Mouse (Mus musculus) monocyte, adult 5-6 weeks (primary cell): ENCODE results near the gene Mpp4. TPM values are rescaled to one million over a fixed set of nuclear protein-coding genes. Genes with fewer than 3 reads are reported as not detected.

ENCODE experiments used
- ATAC-seq: fragments of 153-309, 156-312 bp; replicated peaks from 2 replicates; pipeline ENCODE4 v1.8.0; 2017; ENCODE audit warnings: mild to moderate bottlenecking; ENCODE audit not compliant: low TSS enrichment, insufficient number of reproducible peaks, severe bottlenecking, poor library complexity, low FRiP score
- total RNA-seq: library from RNA; stranded (forward); fragments of 200-1000, 200-491, 200-594 nt; gene quantifications from 3 replicates; pipeline ENCODE4 v1.2.3, GENCODE M21; 2017

The Mpp4 gene
- total RNA-seq, 1 experiment from 2014 or later = 0.38 TPM

GRCm38 (mm10) chr1:59170290-59170689 lies 7.1 kb upstream of the Mpp4 start:
- ATAC-seq = no peak

DNA sequence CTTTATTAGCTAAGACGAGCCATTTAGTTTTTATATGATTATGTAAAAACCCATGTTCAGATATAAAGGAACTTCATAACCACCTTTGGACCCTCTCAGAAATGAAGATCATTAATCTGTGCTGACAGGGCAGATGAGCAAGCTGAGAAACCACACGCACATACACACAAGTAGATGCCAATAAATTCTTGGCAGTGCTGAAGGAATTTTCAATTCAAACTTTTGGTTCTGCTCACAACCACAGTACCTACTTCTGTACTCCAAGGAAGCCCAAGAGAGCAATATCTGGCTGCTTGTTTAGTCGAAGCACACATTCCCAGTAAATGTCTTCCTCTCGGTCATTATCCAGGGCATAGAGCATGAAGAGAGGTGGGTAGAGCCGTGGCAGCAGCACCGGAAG lies 6.4 kb upstream of the Mpp4 start:
- ATAC-seq = no peak

DNA sequence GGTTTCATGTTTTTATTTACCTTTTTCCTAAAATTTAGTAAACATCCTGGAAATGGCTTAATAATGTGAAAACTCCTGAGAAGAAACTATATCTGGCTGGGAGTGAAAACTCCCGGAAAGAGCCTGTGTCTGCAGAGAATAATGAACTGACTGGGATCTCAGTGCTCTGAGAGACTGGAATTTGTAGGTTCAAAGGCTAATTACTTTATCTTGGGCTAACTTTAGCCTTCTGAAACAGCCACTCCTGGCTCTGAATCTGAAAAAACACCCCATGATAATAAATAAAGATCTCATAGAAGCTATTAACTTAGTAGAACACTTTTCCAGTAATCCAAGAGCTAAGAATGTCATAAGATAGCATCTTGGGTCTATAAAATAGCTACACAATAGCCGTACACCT lies 5.4 kb upstream of the Mpp4 start:
- no peak for ATAC-seq

DNA sequence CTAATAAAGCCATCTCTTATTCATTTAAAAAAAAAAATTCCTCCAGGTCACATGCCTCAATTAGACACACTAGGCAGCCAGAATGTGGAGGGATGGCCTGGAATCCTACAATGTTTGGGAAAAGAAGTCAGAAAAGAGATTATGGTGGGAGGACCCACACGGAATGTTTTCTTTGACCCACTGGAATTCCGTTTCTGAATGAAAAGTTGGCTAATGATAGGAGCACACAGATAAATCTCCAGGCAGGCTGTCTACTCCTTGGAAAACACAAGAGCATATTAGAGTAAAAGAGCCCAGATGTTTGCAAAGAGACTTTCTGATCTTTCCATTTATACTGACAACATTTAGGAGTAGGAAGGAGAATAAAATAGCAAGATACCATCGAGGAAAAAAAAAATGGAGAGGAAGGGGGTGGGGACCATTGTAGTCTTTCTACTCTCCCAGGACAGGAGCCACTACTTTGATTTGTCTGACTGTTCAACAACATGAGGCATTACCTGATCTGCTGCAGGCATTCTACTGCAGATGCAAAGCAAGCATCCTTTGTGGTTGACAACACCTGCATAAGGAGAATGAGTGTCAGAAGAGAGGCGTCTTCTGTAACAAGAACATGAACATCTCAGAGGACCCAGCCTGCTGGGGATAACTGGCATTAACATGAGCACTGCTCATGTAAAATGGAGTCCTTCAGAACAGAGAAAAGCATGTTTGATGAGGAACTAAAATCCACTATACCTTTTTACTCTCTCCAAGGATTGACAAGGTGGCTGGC lies 4.7 kb upstream of the Mpp4 start:
- ATAC-seq = no peak

GRCm38 (mm10) chr1:59166232-59166905 lies 3.2 kb upstream of the Mpp4 start:
- ATAC-seq = no peak

- ATAC-seq = no peak
Measured at GRCm38 (mm10) chr1:59163918-59164317, 729 bp upstream of the Mpp4 start.

- no peak for ATAC-seq
Measured at GRCm38 (mm10) chr1:59162309-59163024, 722 bp downstream of the Mpp4 start.

DNA sequence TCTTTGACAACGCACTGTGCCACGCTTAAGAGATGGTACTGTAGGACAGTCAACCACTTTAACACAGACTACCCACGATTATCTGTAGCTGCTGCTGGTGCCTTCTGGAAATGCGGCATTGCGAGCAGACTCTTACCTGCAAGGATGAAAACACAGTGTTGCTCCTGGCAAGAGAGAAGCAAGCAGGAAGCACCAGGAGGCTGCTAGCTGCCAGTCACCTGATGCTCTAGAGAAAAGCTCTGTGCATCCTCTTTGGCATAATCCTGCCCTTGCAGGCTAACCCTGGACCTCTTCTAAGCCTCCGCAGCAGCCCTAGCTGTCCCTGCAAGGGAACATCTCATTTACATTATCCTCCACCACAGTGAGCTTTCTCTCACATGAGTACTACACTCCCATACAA lies 1.8 kb downstream of the Mpp4 start:
- ATAC-seq = no peak

DNA sequence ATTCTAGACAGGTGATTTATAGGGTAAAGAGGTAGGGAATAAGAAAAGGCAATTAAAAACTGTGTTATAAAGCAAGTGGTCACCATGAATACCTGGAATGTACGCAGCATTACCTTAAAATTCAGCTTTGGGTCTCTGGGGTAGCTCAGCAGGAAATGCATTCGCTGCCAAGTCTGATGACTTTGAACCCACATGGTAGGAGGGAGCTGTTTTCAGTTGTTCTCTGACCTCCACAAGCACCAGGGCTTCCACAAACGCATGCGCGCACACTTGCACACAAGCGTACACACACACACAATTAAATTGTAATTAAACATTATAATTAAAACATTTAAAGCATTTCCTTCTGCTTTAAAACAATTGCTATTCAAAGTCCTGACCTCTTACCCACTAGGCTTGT lies 2.3 kb downstream of the Mpp4 start:
- no peak for ATAC-seq

GRCm38 (mm10) chr1:59159136-59159535 lies 4.1 kb downstream of the Mpp4 start:
- ATAC-seq = no peak

DNA sequence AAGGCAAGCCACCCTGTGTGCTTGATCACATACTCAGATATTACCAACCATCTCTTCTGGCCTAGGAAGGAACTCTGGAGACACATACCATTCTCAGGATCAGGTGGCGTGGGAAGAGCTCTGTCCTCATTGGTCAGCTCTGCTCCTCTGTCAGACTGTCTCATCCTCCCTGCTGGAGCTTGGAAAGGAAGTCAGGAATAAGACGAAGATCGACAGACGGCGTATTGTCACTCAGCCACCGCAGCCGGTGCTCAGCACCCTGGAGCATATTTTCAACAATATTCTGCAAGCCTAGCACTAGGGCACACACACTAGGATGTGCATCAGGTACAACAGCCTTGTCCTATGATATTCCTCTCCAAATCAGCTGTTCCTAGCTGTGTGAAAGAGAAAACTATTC lies 4.7 kb downstream of the Mpp4 start:
- ATAC-seq = no peak

DNA sequence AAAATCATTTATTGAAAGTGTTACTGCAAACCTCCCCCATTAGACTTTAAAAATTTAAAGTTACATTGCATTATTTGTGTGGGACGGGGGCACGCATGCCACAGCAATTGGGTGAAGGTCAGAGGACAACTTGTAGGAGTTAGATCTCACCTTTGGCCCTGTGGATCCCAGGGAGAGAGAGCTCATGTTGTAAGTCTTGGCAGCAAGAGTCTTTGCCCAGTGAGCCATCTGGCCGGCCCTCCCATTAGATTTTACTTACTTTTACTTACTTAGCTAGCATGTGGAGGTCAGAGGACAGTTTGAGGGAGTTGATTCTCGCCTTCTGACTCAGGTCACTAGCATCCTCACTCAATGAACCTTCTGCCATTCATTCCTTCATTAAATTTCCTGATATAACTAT lies 5.3 kb downstream of the Mpp4 start:
- no peak for ATAC-seq

GRCm38 (mm10) chr1:59152346-59152745 lies 10.8 kb downstream of the Mpp4 start:
- ATAC-seq = no peak

DNA sequence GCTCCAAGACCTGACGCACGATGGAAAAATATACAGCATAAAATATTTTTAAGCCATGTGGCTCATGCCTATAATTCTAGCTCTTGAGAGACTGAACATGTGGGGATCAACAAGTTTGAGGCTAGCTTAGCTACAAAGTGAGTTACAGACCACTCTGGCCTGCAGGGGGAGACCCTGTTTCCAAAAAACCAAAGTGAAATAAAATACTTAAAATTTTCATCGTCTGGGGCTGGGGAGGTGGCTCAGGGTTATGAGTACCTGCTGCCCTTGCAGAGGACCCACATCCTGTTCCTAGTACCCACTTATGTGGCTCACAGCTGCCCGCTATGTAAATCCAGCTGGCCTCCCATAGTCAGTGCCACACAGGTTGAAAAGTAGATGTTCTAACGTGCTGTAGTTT lies 12.6 kb downstream of the Mpp4 start:
- ATAC-seq = no peak

GRCm38 (mm10) chr1:59144543-59144942 lies 18.6 kb downstream of the Mpp4 start:
- ATAC-seq = no peak; the same call in 1 of the 2 replicates

- peak; percentile 83 for ATAC-seq
Measured at GRCm38 (mm10) chr1:59142809-59143208, 20.4 kb downstream of the Mpp4 start.

- ATAC-seq = no peak
Measured at GRCm38 (mm10) chr1:59134419-59134818, 28.8 kb downstream of the Mpp4 start.

GRCm38 (mm10) chr1:59128879-59129278 lies 34.3 kb downstream of the Mpp4 start:
- no peak for ATAC-seq

DNA sequence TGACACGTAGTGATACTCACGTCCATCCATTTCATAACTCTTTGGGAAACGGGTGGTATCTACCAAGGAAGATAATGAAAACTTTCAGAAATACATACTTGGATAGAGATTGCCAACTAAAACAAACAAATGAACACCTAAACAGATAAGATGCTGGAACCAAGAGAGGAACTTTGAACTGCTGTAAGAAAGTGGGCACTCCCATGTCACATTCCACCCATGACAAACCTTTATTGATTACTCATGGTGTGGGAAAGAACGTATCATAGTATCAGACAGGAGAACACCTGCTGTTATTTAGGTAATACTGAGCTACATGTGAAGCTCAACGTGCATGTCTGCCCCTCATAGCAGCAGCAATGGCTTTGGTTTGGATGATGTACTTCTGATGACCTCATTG lies 37.6 kb downstream of the Mpp4 start:
- ATAC-seq = no peak
